Mouse (Mus musculus) mouse embryonic stem cell (cell line): ENCODE results near the gene Tedc1.

ENCODE experiments used
- in situ Hi-C, 2 experiments: fragments of 300-500 bp; cut with MboI; formaldehyde crosslinking; loops; 1 replicate in 1 of 2; 3 replicates in 1 of 2; pipeline ENCODE4 v1.14.3; 2019 to 2020; ENCODE audit warnings: low sequenced_read_pairs in 2 of 2, low pct_unique_long_range_greater_than_20kb in 1 of 2, mixed read lengths in 1 of 2; ENCODE audit not compliant: unreplicated experiment in 1 of 2

Tedc1 gene

DNA sequence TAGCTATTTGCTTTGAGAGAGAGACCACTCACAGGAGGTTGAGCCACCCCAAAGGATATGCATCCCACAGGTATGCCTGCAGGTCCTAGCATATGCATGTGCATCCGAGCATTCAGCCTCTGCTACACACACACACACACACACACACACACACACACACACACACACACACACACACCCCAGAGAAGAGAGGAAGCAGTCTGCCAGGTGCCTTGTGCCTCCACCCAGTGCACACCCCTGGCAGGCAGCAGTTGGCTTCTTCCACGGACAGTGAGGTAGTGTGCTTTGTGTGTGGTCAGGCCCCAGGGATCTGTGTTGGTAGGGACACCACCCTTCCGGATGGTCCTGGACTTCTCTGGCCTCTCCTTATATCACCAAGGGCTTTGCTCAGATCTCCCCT, 6.3 kb upstream of the Tedc1 start:
- in situ Hi-C loops = no loop called here

GRCm38 (mm10) chr12:113150591-113150990, 5.6 kb upstream of the Tedc1 start:
- in situ Hi-C loops = no loop called here

GRCm38 (mm10) chr12:113151046-113151445, 5.2 kb upstream of the Tedc1 start:
- in situ Hi-C loops = no loop called here

DNA sequence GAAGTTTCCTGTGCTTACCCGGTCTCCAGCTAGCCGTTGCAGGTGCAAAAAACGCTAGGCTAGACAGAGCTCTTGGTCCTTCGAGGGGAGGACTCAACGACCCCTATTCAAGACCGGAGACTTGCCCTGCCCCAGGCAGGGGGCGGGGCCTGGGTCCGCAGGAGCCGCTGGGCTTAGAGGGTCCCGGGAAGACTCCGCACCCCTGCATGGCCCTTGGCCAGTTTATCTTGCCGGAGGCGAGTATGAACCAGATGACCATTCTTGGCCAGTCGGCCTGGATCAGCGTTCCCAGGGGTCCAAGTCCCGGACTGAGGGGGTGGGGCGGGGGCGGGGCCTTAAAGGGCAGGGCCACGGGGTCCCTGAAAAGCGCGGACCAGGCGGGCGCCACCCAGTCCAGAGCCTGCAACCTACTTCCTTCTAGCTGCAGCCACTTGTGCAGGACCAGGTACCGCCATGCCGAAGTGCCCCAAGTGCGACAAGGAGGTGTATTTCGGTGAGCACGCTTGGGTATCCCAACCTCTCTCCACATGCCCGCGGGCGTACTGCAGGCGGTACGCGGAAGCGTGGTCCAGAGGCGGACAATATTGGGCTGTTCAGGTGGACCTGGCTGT, 4.5 kb upstream of the Tedc1 start:
- in situ Hi-C loops = no loop called here

GRCm38 (mm10) chr12:113152272-113152661, 4.0 kb upstream of the Tedc1 start:
- in situ Hi-C loops = no loop called here

DNA sequence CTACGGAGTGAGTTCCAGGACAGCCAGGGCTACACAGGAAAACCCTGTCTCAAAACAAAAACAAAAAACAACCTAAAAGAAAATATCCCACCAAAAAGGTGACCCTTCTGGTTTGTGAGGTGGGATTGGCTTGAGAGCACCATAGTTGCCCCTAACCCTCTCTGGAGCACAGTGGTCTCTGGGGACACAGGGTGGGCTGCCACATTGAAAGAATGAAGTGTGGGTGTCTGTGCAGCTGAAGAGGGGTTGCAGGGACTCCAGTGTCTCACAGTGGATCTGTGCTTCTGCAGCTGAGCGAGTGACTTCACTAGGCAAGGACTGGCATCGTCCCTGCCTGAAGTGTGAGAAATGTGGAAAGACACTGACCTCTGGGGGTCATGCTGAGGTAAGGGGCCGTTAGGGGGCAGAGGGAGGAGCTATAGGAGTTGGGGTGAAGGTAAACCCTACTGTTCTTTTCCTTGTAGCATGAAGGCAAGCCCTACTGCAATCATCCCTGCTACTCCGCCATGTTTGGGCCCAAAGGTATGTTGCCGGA, 3.2 kb upstream of the Tedc1 start:
- in situ Hi-C loops = no loop called here

GRCm38 (mm10) chr12:113153971-113154370, 2.2 kb upstream of the Tedc1 start:
- in situ Hi-C loops = no loop called here

GRCm38 (mm10) chr12:113154747-113155075, 1.5 kb upstream of the Tedc1 start:
- in situ Hi-C loops = no loop called here

- in situ Hi-C loops = no loop called here
These were observed 997 bp upstream of the Tedc1 start for GRCm38 (mm10) chr12:113155076-113155771.

GRCm38 (mm10) chr12:113156540-113156929, 314 bp downstream of the Tedc1 start:
- in situ Hi-C loops = no loop called here

- in situ Hi-C loops = no loop called here
These were observed 781 bp downstream of the Tedc1 start for GRCm38 (mm10) chr12:113157002-113157401.

DNA sequence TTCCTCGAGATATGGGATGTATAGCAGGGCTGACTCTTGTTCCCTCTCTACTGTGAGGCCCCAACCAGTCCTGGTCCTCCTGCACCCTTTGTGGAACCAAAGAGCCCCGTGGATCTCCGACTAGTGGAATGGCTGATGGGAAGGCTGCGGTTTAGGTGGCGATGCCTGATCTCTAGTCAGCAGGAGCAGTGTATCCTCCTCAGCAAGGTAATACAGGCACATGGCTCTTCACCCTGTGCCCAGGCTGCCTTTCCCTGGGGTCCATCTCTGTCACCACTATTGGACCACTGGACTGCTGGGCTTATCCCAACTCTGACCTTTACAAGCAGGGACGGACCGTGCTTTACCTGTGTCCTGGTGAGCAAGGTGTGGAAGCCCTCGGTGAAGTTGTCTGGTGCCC, 1.3 kb downstream of the Tedc1 start:
- in situ Hi-C loops = no loop called here

- in situ Hi-C loops = no loop called here
These were observed 1.8 kb downstream of the Tedc1 start for GRCm38 (mm10) chr12:113157971-113158370.

DNA sequence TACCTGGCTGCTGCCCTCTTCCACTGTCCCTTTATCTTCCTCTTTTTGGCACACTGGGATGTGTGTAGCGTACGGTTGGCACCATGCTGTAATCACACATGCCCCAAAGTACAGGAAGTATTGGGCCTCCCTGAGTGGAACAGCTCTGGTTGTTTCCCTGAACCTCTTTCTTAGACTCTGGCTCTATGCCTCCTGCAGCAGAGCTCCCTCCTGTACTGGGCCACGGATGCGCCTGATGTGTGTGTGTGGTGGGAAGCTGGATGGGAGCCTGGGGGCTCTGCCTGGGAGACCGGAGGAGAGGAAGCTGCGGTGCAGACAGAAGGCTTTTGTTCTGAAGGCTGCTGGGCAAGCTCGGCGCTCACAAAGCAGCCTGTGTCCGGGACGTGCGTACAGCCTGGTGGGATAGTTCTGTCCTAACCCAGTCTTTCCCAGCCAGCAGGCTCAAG, 7.4 kb downstream of the Tedc1 start:
- in situ Hi-C loops = no loop called here

DNA sequence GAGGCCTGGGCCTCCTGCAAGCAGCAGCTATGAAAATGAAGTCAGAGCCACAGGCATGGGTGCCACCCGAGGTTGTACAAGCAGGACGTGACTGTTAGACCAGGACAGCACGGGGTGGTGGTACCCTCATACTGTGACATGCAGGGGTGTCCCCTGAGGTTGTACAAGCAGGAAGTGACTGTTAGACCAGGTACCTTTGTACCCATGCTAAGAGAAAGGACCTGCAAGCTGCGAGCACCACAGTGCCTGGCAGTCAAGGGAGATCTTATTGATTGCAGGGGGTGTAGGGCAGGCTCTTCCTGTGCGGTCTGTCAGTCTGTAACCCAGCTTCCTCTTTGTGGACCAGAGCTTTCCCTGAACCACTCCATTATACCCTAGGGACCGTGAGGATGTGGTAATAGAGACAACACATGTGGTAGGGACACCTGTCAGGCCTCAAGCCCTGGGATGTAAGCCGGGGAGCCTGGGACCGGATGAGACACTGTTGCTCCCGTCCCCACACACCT, 11.9 kb downstream of the Tedc1 start:
- in situ Hi-C loops = no loop called here

DNA sequence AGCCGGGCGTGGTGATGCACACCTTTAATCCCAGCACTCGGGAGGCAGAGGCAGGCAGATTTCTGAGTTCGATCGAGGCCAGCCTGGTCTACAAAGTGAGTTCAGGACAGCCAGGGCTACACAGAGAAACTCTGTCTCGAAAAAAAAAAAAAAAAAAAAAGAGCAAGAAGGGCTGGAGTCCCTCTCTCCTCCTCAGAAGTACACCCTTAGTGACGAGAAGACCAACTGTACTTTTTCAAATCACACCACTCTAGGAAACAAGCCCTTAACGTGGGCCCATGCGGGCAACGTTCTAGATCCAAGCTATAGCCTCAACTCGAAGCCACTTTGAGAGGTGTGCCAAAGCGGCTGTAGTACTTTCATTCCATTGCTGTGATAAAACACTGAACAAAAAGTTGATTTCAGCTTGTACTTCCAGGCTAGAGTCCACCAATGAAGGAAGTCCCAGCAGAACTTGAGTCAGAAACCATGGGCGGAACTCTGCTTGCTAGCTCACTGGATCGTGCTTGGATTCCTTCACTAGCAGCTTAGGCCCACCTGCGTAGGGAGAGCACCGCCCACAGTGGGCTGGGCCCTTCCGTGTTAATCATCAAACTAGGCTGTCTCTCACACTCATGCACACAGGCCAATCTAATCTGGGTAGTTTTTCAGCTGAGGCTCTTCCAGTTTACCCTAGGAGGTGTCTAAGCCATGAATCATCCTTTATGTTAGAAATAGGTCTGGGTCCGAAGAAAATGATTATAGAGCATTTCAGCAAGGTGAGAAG, 20.9 kb downstream of the Tedc1 start:
- in situ Hi-C loops = no loop called here

DNA sequence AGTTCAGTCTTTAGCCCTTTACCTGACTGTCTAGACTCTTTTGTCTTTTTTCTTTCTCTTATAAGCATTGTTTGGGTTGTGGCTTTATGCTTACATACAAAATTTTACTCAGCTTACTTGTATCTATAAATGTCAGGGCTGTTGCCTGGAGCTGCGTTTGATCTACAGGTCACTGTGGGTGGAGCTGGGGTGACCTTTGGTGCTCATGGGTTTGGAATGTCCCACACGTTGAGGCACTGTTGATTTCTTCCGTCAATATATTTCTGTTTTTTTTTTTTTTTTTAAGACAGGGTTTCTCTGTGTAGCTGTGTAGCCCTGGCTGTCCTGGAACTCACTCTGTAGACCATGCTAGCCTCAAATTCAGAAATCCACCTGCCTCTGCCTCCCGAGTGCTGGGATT, 24.8 kb downstream of the Tedc1 start:
- in situ Hi-C loops = loop anchor here in 1 of 2 experiments (10.0 kb wide), 1 partner anchor 306 kb away; no protein-coding TSS in a partner anchor

GRCm38 (mm10) chr12:113184945-113185344, 28.7 kb downstream of the Tedc1 start:
- in situ Hi-C loops = loop anchor here in 1 of 2 experiments (10.0 kb wide), 1 partner anchor 310 kb away; no protein-coding TSS in a partner anchor
